Mouse (Mus musculus) forebrain, embryonic 11.5 days (tissue): ENCODE measurements at regions not wholly inside any gene's neighbourhood (a gene's known extent, or its start where the extent isn't known, plus 50 kb on each side); places are given as distances from the start of the nearest gene placed in this dataset.
A peak's percentile ranks its signal among the peaks of the same experiment; 100 is the strongest.

Source experiments
- ATAC-seq: fragments of 200-750 bp; cut with Nextera tagmentation; replicated peaks from 2 replicates; pipeline ENCODE4 v1.8.0; 2017; ENCODE audit warnings: moderate TSS enrichment; ENCODE audit not compliant: low FRiP score
- DNase-seq: peaks from one replicate; pipeline ENCODE4 v3.0.0-alpha.2; 2017; ENCODE audit warnings: low spot score
- H3K27ac ChIP-seq: fragments of 300-500 bp; sonication (generic); 2 replicates; pipeline ENCODE4 v1.5.1; 2014; ENCODE audit warnings: low read depth, low read length
- H3K27me3 ChIP-seq: fragments of 300-500 bp; sonication (generic); 2 replicates; pipeline ENCODE4 v1.6.1; 2014; ENCODE audit warnings: mild to moderate bottlenecking, low read length, mixed read lengths; ENCODE audit not compliant: control insufficient read depth, insufficient read depth
- H3K36me3 ChIP-seq: fragments of 300-500 bp; sonication (generic); 2 replicates; pipeline ENCODE4 v1.6.1; 2014; ENCODE audit warnings: mild to moderate bottlenecking, low read length, moderate library complexity, mixed read lengths; ENCODE audit not compliant: control insufficient read depth, insufficient read depth
- H3K4me1 ChIP-seq: fragments of 300-500 bp; sonication (generic); replicated peaks from 2 replicates; pipeline ENCODE4 v1.6.1; 2014; ENCODE audit warnings: low read length, mixed read lengths; ENCODE audit not compliant: control insufficient read depth, insufficient read depth
- H3K4me2 ChIP-seq: fragments of 300-500 bp; sonication (generic); 2 replicates; pipeline ENCODE4 v1.6.1; 2014; ENCODE audit warnings: low read depth, mild to moderate bottlenecking, low read length, moderate library complexity, mixed read lengths; ENCODE audit not compliant: severe bottlenecking
- H3K4me3 ChIP-seq: fragments of 300-500 bp; sonication (generic); 2 replicates; pipeline ENCODE4 v1.5.1; 2014; ENCODE audit warnings: low read depth, low read length
- H3K9ac ChIP-seq: fragments of 300-500 bp; sonication (generic); 2 replicates; pipeline ENCODE4 v1.6.1; 2014; ENCODE audit warnings: low read length
- H3K9me3 ChIP-seq: fragments of 300-500 bp; sonication (generic); 2 replicates; pipeline ENCODE4 v1.6.1; 2016; ENCODE audit warnings: low read length, mixed read lengths; ENCODE audit not compliant: control insufficient read depth
- WGBS: fragments of 180-500 bp; shearing (Covaris S2); extraction: QIAGEN DNeasy Blood & Tissue Kit; methylation state at CpG from one replicate; pipeline ENCODE4 v1.1.7; 2014; 5-methylcytosine and 5-hydroxymethylcytosine counted together

DNA sequence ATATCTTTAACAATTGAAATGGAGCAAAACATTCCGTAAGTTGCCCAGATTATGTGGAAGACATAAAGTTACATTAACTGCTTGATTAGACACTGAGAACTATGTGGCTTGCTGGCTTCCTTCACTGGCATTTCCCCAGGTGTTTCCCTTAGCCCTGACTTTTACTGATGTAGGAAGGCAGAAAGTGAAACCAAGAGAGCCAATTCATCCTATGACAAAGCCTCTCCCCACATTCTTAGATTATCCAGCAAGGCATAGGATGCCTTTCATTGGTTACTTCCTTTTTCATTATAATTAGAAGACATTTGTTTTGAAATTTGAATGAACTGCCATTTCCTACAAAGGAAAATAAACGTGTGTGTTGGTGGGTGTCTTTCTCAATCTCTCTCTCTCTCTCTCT, 72.1 kb downstream of the Cdc42ep3 start:
- Histone ChIP-seq H3K36me3 (no peaks in the 10 kb centered on the region), H3K4me2 (no peak overlapping the region), H3K27ac (no peak overlapping the region), H3K9ac (no peak overlapping the region), H3K9me3 (no peaks in the 10 kb centered on the region), H3K4me3 (no peak overlapping the region), H3K4me1 (no peaks in the 10 kb centered on the region), H3K27me3 (no peaks in the 10 kb centered on the region)
- 53% methylated on average over 2 of the region's 2 CpGs for WGBS
- ATAC-seq (no peak), DNase-seq (no peak)

DNA sequence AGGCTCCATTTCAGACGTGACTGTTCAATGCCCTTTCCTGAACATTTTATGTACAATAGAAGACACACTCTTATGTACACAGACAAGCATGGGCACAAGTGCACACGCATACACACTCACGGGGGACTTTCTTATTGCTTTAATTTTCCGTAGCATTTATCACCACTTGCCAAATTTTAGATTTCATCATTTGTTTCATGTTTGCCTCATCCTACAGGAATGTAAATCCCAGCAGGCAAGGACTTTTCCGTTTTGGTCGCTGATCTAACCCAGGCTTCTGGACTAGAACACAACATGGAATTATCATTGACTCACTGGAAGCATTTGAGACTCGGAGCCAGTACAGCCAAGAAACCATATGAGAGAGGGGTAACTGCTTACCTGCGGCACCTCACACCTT, 81.3 kb downstream of the Cdc42ep3 start:
- Histone ChIP-seq H3K9me3 (no peaks in the 10 kb centered on the region), H3K36me3 (no peaks in the 10 kb centered on the region), H3K27me3 (no peaks in the 10 kb centered on the region), H3K27ac (no peak overlapping the region), H3K4me1 (no peaks in the 10 kb centered on the region), H3K9ac (no peak overlapping the region), H3K4me2 (no peak overlapping the region), H3K4me3 (no peak overlapping the region)
- 87% methylated on average over 8 of the region's 8 CpGs for WGBS
- no peak for DNase-seq
- no peak for ATAC-seq

DNA sequence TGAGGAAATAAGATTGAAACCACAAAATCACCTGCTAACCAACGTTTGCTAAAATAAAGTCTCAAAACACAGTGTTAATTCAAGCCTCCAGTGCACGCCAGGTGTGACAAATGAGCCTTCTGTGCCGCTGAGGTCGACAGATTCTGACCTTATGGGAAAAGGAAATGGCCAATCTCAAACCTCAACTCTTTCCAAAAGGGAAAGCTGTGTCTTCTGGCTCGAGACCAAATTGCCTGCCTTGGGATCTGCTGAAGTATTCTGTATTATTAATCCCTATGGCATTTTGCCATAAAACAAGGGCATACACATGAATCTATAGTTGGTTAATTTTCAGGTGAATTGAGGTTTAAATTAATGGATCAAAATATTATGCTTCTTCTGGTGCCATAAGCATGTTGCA, 95.2 kb downstream of the Cdc42ep3 start:
- H3K4me1 ChIP-seq, result no peaks in the 10 kb centered on the region
- ATAC-seq, result no peak
- H3K4me2 ChIP-seq, result no peak overlapping the region
- no peak overlapping the region for H3K4me3 ChIP-seq
- no peaks in the 10 kb centered on the region for H3K9me3 ChIP-seq
- no peak overlapping the region for H3K9ac ChIP-seq
- 75% methylated on average over 5 of the region's 5 CpGs for WGBS
- no peak for DNase-seq
- no peaks in the 10 kb centered on the region for H3K36me3 ChIP-seq
- no peaks in the 10 kb centered on the region for H3K27me3 ChIP-seq
- no peak overlapping the region for H3K27ac ChIP-seq

GRCm38 (mm10) chr17:79246962-79247902, 107.7 kb downstream of the Cdc42ep3 start:
- Histone ChIP-seq H3K4me1 (no peaks in the 10 kb centered on the region), H3K27ac (no peak overlapping the region), H3K9ac (no peak overlapping the region), H3K9me3 (peaks cover 2% of the 10 kb centered on the region; the same call in 1 of the 2 replicates), H3K27me3 (no peaks in the 10 kb centered on the region), H3K4me2 (no peak overlapping the region), H3K36me3 (no peaks in the 10 kb centered on the region), H3K4me3 (no peak overlapping the region)
- 73% methylated on average over 9 of the region's 9 CpGs for WGBS
- DNase-seq (no peak), ATAC-seq (peak; percentile 51)

- H3K9me3 ChIP-seq, result peaks cover 2% of the 10 kb centered on the region; the same call in 1 of the 2 replicates
- no peaks in the 10 kb centered on the region for H3K27me3 ChIP-seq
- DNase-seq (no peak), ATAC-seq (no peak)
- no peaks in the 10 kb centered on the region for H3K36me3 ChIP-seq
- no peak overlapping the region for H3K27ac ChIP-seq
- 90% methylated on average over 11 of the region's 11 CpGs for WGBS
- no peak overlapping the region for H3K4me3 ChIP-seq
- no peaks in the 10 kb centered on the region for H3K4me1 ChIP-seq
- no peak overlapping the region for H3K4me2 ChIP-seq
- H3K9ac ChIP-seq, result no peak overlapping the region
Observed at GRCm38 (mm10) chr17:79244121-79244520, 110.8 kb downstream of the Cdc42ep3 start.

GRCm38 (mm10) chr17:79243426-79243825, 111.5 kb downstream of the Cdc42ep3 start:
- Histone ChIP-seq H3K27ac (no peak overlapping the region), H3K9ac (no peak overlapping the region), H3K9me3 (peaks cover 2% of the 10 kb centered on the region; the same call in 1 of the 2 replicates), H3K4me3 (no peak overlapping the region), H3K36me3 (no peaks in the 10 kb centered on the region), H3K4me1 (no peaks in the 10 kb centered on the region), H3K4me2 (no peak overlapping the region), H3K27me3 (no peaks in the 10 kb centered on the region)
- ATAC-seq, result no peak
- no peak for DNase-seq
- WGBS, result 94% methylated on average over 2 of the region's 2 CpGs

DNA sequence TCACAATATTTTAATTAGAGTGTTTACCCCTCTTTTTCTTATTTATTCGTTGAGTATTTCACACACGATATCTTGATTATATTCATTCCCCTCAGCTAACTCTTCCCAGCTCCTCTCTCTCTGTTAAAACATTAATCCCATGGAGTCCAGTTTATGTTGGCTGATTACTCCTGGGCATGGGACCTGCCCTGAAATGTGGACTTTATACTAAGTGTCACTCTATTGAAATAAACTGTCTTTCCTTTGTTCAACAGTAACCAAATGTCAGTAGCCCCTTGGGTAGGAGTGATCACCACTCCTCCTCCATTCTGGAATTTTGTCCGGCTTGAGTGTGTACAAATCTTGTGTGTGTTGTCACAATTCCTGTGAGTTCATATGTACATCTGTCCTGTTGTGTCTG, 113.4 kb downstream of the Cdc42ep3 start:
- no peak overlapping the region for H3K27ac ChIP-seq
- no peaks in the 10 kb centered on the region for H3K36me3 ChIP-seq
- no peak overlapping the region for H3K4me2 ChIP-seq
- WGBS, result 88% methylated on average over 3 of the region's 3 CpGs
- H3K4me1 ChIP-seq, result no peaks in the 10 kb centered on the region
- H3K9ac ChIP-seq, result no peak overlapping the region
- H3K4me3 ChIP-seq, result no peak overlapping the region
- no peak for ATAC-seq
- no peaks in the 10 kb centered on the region for H3K27me3 ChIP-seq
- DNase-seq, result no peak
- peaks cover 2% of the 10 kb centered on the region; the same call in 1 of the 2 replicates for H3K9me3 ChIP-seq

DNA sequence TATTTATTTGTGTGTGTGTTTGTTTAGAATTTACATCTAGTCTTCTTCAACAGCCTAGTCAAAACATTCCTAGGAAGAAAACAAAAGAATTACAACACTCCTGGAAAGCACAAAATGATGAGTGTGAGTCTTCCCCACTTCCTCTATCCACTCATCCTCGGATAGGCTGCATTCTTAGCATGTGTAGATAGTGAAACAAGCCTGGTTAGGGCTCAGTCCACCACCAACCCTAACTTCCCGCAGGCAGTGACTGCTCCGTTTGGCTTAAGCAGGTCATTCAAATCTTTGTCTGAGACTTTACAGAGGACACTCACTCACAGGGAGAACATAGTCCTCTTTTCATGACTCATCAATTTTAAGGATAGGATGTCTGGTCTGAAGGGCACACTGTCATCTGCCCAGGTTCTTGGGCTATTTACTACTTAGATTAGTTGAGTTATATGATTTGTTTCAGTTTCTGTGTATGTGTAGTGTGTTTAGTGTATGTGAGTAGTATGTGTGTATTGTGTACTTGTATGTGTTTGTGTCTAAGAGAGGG, 118.6 kb downstream of the Cdc42ep3 start:
- Histone ChIP-seq H3K4me3 (no peak overlapping the region), H3K9ac (no peak overlapping the region), H3K27ac (no peak overlapping the region), H3K27me3 (no peaks in the 10 kb centered on the region), H3K36me3 (no peaks in the 10 kb centered on the region), H3K4me2 (no peak overlapping the region), H3K4me1 (no peaks in the 10 kb centered on the region), H3K9me3 (no peaks in the 10 kb centered on the region)
- no peak for ATAC-seq
- no peak for DNase-seq
- 77% methylated on average over 3 of the region's 3 CpGs for WGBS
